Mouse (Mus musculus) bone marrow macrophage, adult 2 months (primary cell): ENCODE results near the gene Ube2j2. TPM values are rescaled to one million over a fixed set of nuclear protein-coding genes. Genes with fewer than 3 reads are reported as not detected.

Experiments
- H3K27ac ChIP-seq: 2 replicates; pipeline ENCODE4 v1.5.1; 2012; ENCODE audit warnings: low read depth, low read length; ENCODE audit not compliant: insufficient read depth
- H3K4me1 ChIP-seq: 2 replicates; pipeline ENCODE4 v1.6.1; 2012; ENCODE audit warnings: low read length; ENCODE audit not compliant: control insufficient read depth, insufficient read depth
- H3K4me3 ChIP-seq: 2 replicates; pipeline ENCODE4 v1.5.1; 2012; ENCODE audit warnings: mild to moderate bottlenecking, low read length, moderate library complexity; ENCODE audit not compliant: insufficient read depth
- CTCF ChIP-seq: IDR thresholded peaks from 2 replicates; pipeline ENCODE4 v1.5.1; 2012; ENCODE audit warnings: low read depth, mild to moderate bottlenecking, low read length, moderate library complexity
- POLR2A ChIP-seq: IDR thresholded peaks from 2 replicates; pipeline ENCODE4 v1.6.1; 2012; ENCODE audit warnings: mild to moderate bottlenecking, low read depth, low read length, borderline replicate concordance
- polyA plus RNA-seq: library from polyadenylated mRNA; stranded (reverse); fragments of >200 nt; gene quantifications from 2 replicates; pipeline ENCODE4 v1.2.4, GENCODE M21; 2012; ENCODE audit not compliant: missing spikeins, insufficient read depth, insufficient read length

The Ube2j2 gene
- polyA plus RNA-seq, 1 experiment, result 85.9 TPM

GRCm38 (mm10) chr4:155962167-155962971 is 18.7 kb downstream of the Ube2j2 start, which contains the start of gene C1qtnf12:
Gene C1qtnf12, plus strand, starts transcription at chr4:155962318.
- peak within 1 kb of the TSS; percentile 28 for H3K27ac ChIP-seq
- H3K4me3 ChIP-seq, result peak within 1 kb of the TSS; percentile 51
- TF ChIP-seq POLR2A (no peak), CTCF (no peak)
- peaks cover 16% of the 10 kb centered on the region for H3K4me1 ChIP-seq

- Histone ChIP-seq H3K4me1 (peaks cover 16% of the 10 kb centered on the region), H3K4me3 (peak overlapping the region; percentile 51), H3K27ac (no peak overlapping the region)
- TF ChIP-seq POLR2A (no peak), CTCF (no peak)
Observed at GRCm38 (mm10) chr4:155963106-155963505, 19.5 kb downstream of the Ube2j2 start.

GRCm38 (mm10) chr4:155964396-155964795 is 20.8 kb downstream of the Ube2j2 start:
- TF ChIP-seq POLR2A, result no peak
- TF ChIP-seq CTCF, result no peak
- Histone ChIP-seq H3K4me3 (no peak overlapping the region), H3K4me1 (peaks cover 16% of the 10 kb centered on the region), H3K27ac (no peak overlapping the region)

- Histone ChIP-seq H3K27ac (no peak overlapping the region), H3K4me1 (no peaks in the 10 kb centered on the region), H3K4me3 (no peak overlapping the region)
- TF ChIP-seq CTCF (no peak), POLR2A (no peak)
Observed at GRCm38 (mm10) chr4:155969043-155969653, 25.5 kb downstream of the Ube2j2 start.

GRCm38 (mm10) chr4:155970286-155970685 is 26.7 kb downstream of the Ube2j2 start:
- Histone ChIP-seq H3K27ac (no peak overlapping the region), H3K4me3 (no peak overlapping the region), H3K4me1 (no peaks in the 10 kb centered on the region)
- TF ChIP-seq POLR2A (no peak), CTCF (no peak)

- no peak for TF ChIP-seq CTCF
- no peak for TF ChIP-seq POLR2A
Observed at GRCm38 (mm10) chr4:155972651-155973050, 29.0 kb downstream of the Ube2j2 start.

GRCm38 (mm10) chr4:155973239-155973638 is 29.6 kb downstream of the Ube2j2 start:
- H3K27ac ChIP-seq, result no peak overlapping the region
- no peak overlapping the region for H3K4me3 ChIP-seq
- TF ChIP-seq POLR2A (no peak), CTCF (no peak)
- H3K4me1 ChIP-seq, result no peaks in the 10 kb centered on the region

More at GRCm38 (mm10) chr4:155972651-155973050, 29.0 kb downstream of the Ube2j2 start:
- Histone ChIP-seq H3K27ac (no peak overlapping the region), H3K4me1 (no peaks in the 10 kb centered on the region), H3K4me3 (no peak overlapping the region)

GRCm38 (mm10) chr4:155981436-155982082 is 37.9 kb downstream of the Ube2j2 start:
- Histone ChIP-seq H3K4me1 (no peaks in the 10 kb centered on the region), H3K4me3 (no peak overlapping the region), H3K27ac (no peak overlapping the region)
- TF ChIP-seq CTCF, result no peak
- TF ChIP-seq POLR2A, result no peak

GRCm38 (mm10) chr4:155983788-155984187 is 40.2 kb downstream of the Ube2j2 start:
- Histone ChIP-seq H3K27ac (no peak overlapping the region), H3K4me3 (no peak overlapping the region), H3K4me1 (no peaks in the 10 kb centered on the region)
- TF ChIP-seq CTCF (no peak), POLR2A (no peak)
